15 mouse cellular contexts compared by ENCODE assay signal in the genomic region with DNA sequence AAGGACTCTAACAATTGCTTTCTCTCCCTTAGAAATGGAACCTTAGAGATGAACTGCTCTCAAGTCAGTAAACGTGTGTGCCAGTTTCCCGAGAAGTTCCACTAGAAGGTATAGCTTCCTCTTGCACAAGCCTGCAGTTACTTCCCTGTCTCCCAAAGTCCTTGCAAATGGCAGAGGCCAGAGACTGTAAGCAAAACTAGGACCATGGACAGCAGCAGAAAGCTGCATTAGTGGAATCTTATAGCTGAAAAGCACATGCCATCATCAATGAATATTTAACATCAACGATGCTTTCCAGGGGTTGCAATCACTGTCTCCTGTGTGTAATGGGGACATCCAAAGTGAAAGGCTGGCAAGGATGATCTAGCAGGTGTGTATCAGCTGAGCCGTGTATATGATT.
A peak's percentile ranks its signal among the peaks of the same experiment; 100 is the strongest.
DNase-seq lines count a peak whose midpoint lies in the region; ATAC-seq and TF ChIP-seq lines count a peak whose summit lies in the region.
"Had no signal": no experiment of that assay in that cellular context is flagged by ENCODE, and none has a peak within 500 bp of the region (broad histone marks: within the 10 kb centered on the region; RNA-seq: fewer than 3 reads in every experiment).

No protein-coding gene starts in this region.

- no peak overlapping the region for H3K4me3 ChIP-seq in forebrain, embryonic 14.5 days (ENCODE audit: low read depth, low read length)
- no peak overlapping the region for H3K4me3 ChIP-seq in forebrain, embryonic 16.5 days (replicated peaks; ENCODE audit: low read length)
- H3K4me3 ChIP-seq in lung, embryonic 14.5 days (ENCODE audit: low read depth, low read length) = no peak overlapping the region
- no peak overlapping the region for H3K4me3 ChIP-seq in lung, adult 2 months (replicated peaks; ENCODE audit: extremely low read depth, low read depth, low read length)
- no peak overlapping the region for H3K4me3 ChIP-seq in neural tube, embryonic 11.5 days (ENCODE audit: low read depth, low read length)
- H3K4me3 ChIP-seq: midbrain, embryonic 13.5 days had no signal

- peak; percentile 8 for DNase-seq in forebrain, embryonic 14.5 days (ENCODE audit: low spot score)
- DNase-seq in lung, embryonic 14.5 days = peak; percentile 82
- DNase-seq in lung, adult 2 months = no peak
- peak; percentile 68 for DNase-seq in embryo, embryonic 11 days
- peak; percentile 28 for DNase-seq in neural tube, embryonic 11.5 days (ENCODE audit: low spot score)
- DNase-seq in thymus, postnatal 10 days (ENCODE audit: low spot score in 2 of 2) = no peak
- no peak for DNase-seq in right cerebral cortex, postnatal 4 days
- DNase-seq: layer of hippocampus, adult 9-11 months; left cerebral cortex, postnatal 4 days; liver, postnatal 0 days had no signal

- no peaks in the 10 kb centered on the region for H3K27me3 ChIP-seq in forebrain, embryonic 14.5 days (replicated peaks; ENCODE audit: control insufficient read depth, insufficient read depth, low read length)
- no peaks in the 10 kb centered on the region for H3K27me3 ChIP-seq in forebrain, embryonic 16.5 days (replicated peaks; ENCODE audit: control insufficient read depth, insufficient read depth, low read length)
- no peaks in the 10 kb centered on the region for H3K27me3 ChIP-seq in lung, embryonic 14.5 days (ENCODE audit: insufficient read depth, low read length)
- H3K27me3 ChIP-seq in neural tube, embryonic 11.5 days (ENCODE audit: control insufficient read depth, insufficient read depth, low read length) = no peaks in the 10 kb centered on the region
- H3K27me3 ChIP-seq: midbrain, embryonic 13.5 days had no signal

- TF ChIP-seq CTCF in lung, embryonic 14.5 days (IDR thresholded peaks at IDR 0.05; ENCODE audit: low read depth) = no peak
- TF ChIP-seq CTCF in lung, adult 2 months (IDR thresholded peaks at IDR 0.05; ENCODE audit: insufficient read depth, low read length) = no peak

- no peak overlapping the region for H3K9ac ChIP-seq in forebrain, embryonic 14.5 days (ENCODE audit: low read length)
- no peak overlapping the region for H3K9ac ChIP-seq in forebrain, embryonic 16.5 days (replicated peaks; ENCODE audit: low read depth, low read length)
- H3K9ac ChIP-seq in lung, embryonic 14.5 days = no peak overlapping the region
- H3K9ac ChIP-seq in neural tube, embryonic 11.5 days (ENCODE audit: low read length) = no peak overlapping the region
- H3K9ac ChIP-seq: liver, postnatal 0 days; midbrain, embryonic 13.5 days had no signal

- ATAC-seq in forebrain, embryonic 14.5 days = no peak
- no peak for ATAC-seq in forebrain, embryonic 16.5 days
- no peak for ATAC-seq in lung, embryonic 14.5 days (ENCODE audit: insufficient read depth)
- no peak for ATAC-seq in neural tube, embryonic 11.5 days (ENCODE audit: insufficient read depth, low FRiP score, low TSS enrichment)
- ATAC-seq: intestine, embryonic 16.5 days; liver, postnatal 0 days; midbrain, embryonic 13.5 days had no signal

- H3K36me3 ChIP-seq in forebrain, embryonic 14.5 days (ENCODE audit: control insufficient read depth, insufficient read depth, low read length) = no peaks in the 10 kb centered on the region
- no peaks in the 10 kb centered on the region for H3K36me3 ChIP-seq in forebrain, embryonic 16.5 days (ENCODE audit: control insufficient read depth, insufficient read depth)
- H3K36me3 ChIP-seq in lung, embryonic 14.5 days (ENCODE audit: insufficient read depth) = no peaks in the 10 kb centered on the region
- H3K36me3 ChIP-seq in neural tube, embryonic 11.5 days (ENCODE audit: control insufficient read depth, insufficient read depth, low read length) = no peaks in the 10 kb centered on the region
- H3K36me3 ChIP-seq: G1E; midbrain, embryonic 13.5 days had no signal

- no peaks in the 10 kb centered on the region for H3K9me3 ChIP-seq in forebrain, embryonic 14.5 days (replicated peaks; ENCODE audit: control insufficient read depth, low read length)
- H3K9me3 ChIP-seq in forebrain, embryonic 16.5 days (ENCODE audit: control insufficient read depth, low read length) = no peaks in the 10 kb centered on the region
- no peaks in the 10 kb centered on the region for H3K9me3 ChIP-seq in lung, embryonic 14.5 days (ENCODE audit: low read depth, low read length)
- H3K9me3 ChIP-seq in neural tube, embryonic 11.5 days (ENCODE audit: control insufficient read depth, low read length) = no peaks in the 10 kb centered on the region
- H3K9me3 ChIP-seq: midbrain, embryonic 13.5 days had no signal

- no peak for TF ChIP-seq POLR2A in lung, adult 2 months (IDR thresholded peaks at IDR 0.05; ENCODE audit: borderline replicate concordance, extremely low read depth, low read depth, low read length)

- H3K4me2 ChIP-seq in forebrain, embryonic 14.5 days (ENCODE audit: low read length) = no peak overlapping the region
- H3K4me2 ChIP-seq in forebrain, embryonic 16.5 days (ENCODE audit: low read length) = no peak overlapping the region
- H3K4me2 ChIP-seq in lung, embryonic 14.5 days = no peak overlapping the region
- no peak overlapping the region for H3K4me2 ChIP-seq in neural tube, embryonic 11.5 days (ENCODE audit: low read depth)
- H3K4me2 ChIP-seq: heart, embryonic 11.5 days; midbrain, embryonic 13.5 days had no signal

- H3K4me1 ChIP-seq in forebrain, embryonic 14.5 days (ENCODE audit: control insufficient read depth, insufficient read depth, low read length) = no peaks in the 10 kb centered on the region
- no peaks in the 10 kb centered on the region for H3K4me1 ChIP-seq in forebrain, embryonic 16.5 days (replicated peaks; ENCODE audit: control insufficient read depth, insufficient read depth, low read length)
- H3K4me1 ChIP-seq in lung, embryonic 14.5 days (ENCODE audit: insufficient read depth) = no peaks in the 10 kb centered on the region
- H3K4me1 ChIP-seq in lung, adult 2 months (ENCODE audit: control insufficient read depth, insufficient read depth, low read length) = no peaks in the 10 kb centered on the region
- H3K4me1 ChIP-seq in neural tube, embryonic 11.5 days (ENCODE audit: control insufficient read depth, insufficient read depth, low read length) = no peaks in the 10 kb centered on the region

- no peak overlapping the region for H3K27ac ChIP-seq in forebrain, embryonic 14.5 days (ENCODE audit: low read depth, low read length)
- H3K27ac ChIP-seq in forebrain, embryonic 16.5 days (ENCODE audit: low read length) = no peak overlapping the region
- no peak overlapping the region for H3K27ac ChIP-seq in lung, embryonic 14.5 days (ENCODE audit: low read depth)
- H3K27ac ChIP-seq in neural tube, embryonic 11.5 days (ENCODE audit: low read depth, low read length) = no peak overlapping the region
- H3K27ac ChIP-seq: midbrain, embryonic 13.5 days had no signal

- WGBS in forebrain, embryonic 14.5 days = 78% methylated on average over 4 of the region's 4 CpGs
- 71% methylated on average over 4 of the region's 4 CpGs for WGBS in forebrain, embryonic 16.5 days
- WGBS in lung, embryonic 14.5 days = 61% methylated on average over 4 of the region's 4 CpGs
- WGBS in lung, adult 2 months = 61% methylated on average over 4 of the region's 4 CpGs
- 78% methylated on average over 4 of the region's 4 CpGs for WGBS in neural tube, embryonic 11.5 days

Comparison
In these comparisons a context has a peak if more than half of its experiments do, and no peak if none do; other contexts are left out.
1. DNase-seq: peak in forebrain, embryonic 14.5 days (single experiment), lung, embryonic 14.5 days (single experiment), embryo, embryonic 11 days (single experiment) and neural tube, embryonic 11.5 days (single experiment); none in lung, adult 2 months (single experiment), thymus, postnatal 10 days (0 of 2) and right cerebral cortex, postnatal 4 days (single experiment).